Mouse (Mus musculus): ENCODE measurements around the gene Lrmda. TPM values are rescaled to one million over a fixed set of nuclear protein-coding genes. Genes with fewer than 3 reads are reported as not detected.
A peak's percentile ranks its signal among the peaks of the same experiment; 100 is the strongest.

Gene Lrmda
- polyA plus RNA-seq, 1 experiment from 2014 or later = 0.20 TPM

GRCm38 (mm10) chr14:22742527-22742926 is 723.0 kb downstream of the Lrmda start:
- Histone ChIP-seq H3K9ac (ENCODE audit: low read length) (no peak overlapping the region), H3K9me3 (ENCODE audit: control insufficient read depth, low read length) (no peaks in the 10 kb centered on the region), H3K27me3 (ENCODE audit: control insufficient read depth, insufficient read depth, low read length) (no peaks in the 10 kb centered on the region), H3K27ac (replicated peaks; ENCODE audit: low read depth, low read length) (no peak overlapping the region), H3K4me1 (ENCODE audit: control insufficient read depth, insufficient read depth, low read length) (peaks cover 8% of the 10 kb centered on the region; the same call in 1 of the 2 replicates), H3K4me2 (ENCODE audit: low read depth, severe bottlenecking) (no peak overlapping the region), H3K36me3 (ENCODE audit: control insufficient read depth, insufficient read depth, low read length) (no peaks in the 10 kb centered on the region), H3K4me3 (ENCODE audit: low read depth, low read length) (no peak overlapping the region)
- DNase-seq (ENCODE audit: low spot score) = no peak
- no peak for ATAC-seq (ENCODE audit: insufficient number of reproducible peaks, low FRiP score, low TSS enrichment, low read depth)

- no peak for DNase-seq (ENCODE audit: low spot score)
- H3K4me2 ChIP-seq (ENCODE audit: low read depth, severe bottlenecking) = no peak overlapping the region
- no peaks in the 10 kb centered on the region for H3K36me3 ChIP-seq (ENCODE audit: control insufficient read depth, insufficient read depth, low read length)
- H3K9me3 ChIP-seq (ENCODE audit: control insufficient read depth, low read length) = no peaks in the 10 kb centered on the region
- 76% methylated on average over 4 of the region's 4 CpGs for WGBS
- H3K4me1 ChIP-seq (ENCODE audit: control insufficient read depth, insufficient read depth, low read length) = peaks cover 8% of the 10 kb centered on the region; the same call in 1 of the 2 replicates
- H3K4me3 ChIP-seq (ENCODE audit: low read depth, low read length) = no peak overlapping the region
- H3K27ac ChIP-seq (replicated peaks; ENCODE audit: low read depth, low read length) = no peak overlapping the region
- H3K27me3 ChIP-seq (ENCODE audit: control insufficient read depth, insufficient read depth, low read length) = no peaks in the 10 kb centered on the region
- ATAC-seq (ENCODE audit: insufficient number of reproducible peaks, low FRiP score, low TSS enrichment, low read depth) = no peak
- no peak overlapping the region for H3K9ac ChIP-seq (ENCODE audit: low read length)
Observed at GRCm38 (mm10) chr14:22743264-22743663, 723.8 kb downstream of the Lrmda start.

- H3K9ac ChIP-seq (ENCODE audit: low read length) = no peak overlapping the region
- ATAC-seq (ENCODE audit: insufficient number of reproducible peaks, low FRiP score, low TSS enrichment, low read depth) = no peak
- no peaks in the 10 kb centered on the region for H3K9me3 ChIP-seq (ENCODE audit: control insufficient read depth, low read length)
- H3K36me3 ChIP-seq (ENCODE audit: control insufficient read depth, insufficient read depth, low read length) = no peaks in the 10 kb centered on the region
- no peak overlapping the region for H3K27ac ChIP-seq (replicated peaks; ENCODE audit: low read depth, low read length)
- no peak overlapping the region for H3K4me2 ChIP-seq (ENCODE audit: low read depth, severe bottlenecking)
- DNase-seq (ENCODE audit: low spot score) = no peak
- H3K4me1 ChIP-seq (ENCODE audit: control insufficient read depth, insufficient read depth, low read length) = peaks cover 8% of the 10 kb centered on the region; the same call in 1 of the 2 replicates
- H3K4me3 ChIP-seq (ENCODE audit: low read depth, low read length) = no peak overlapping the region
- WGBS = 18% methylated on average over 5 of the region's 5 CpGs
- H3K27me3 ChIP-seq (ENCODE audit: control insufficient read depth, insufficient read depth, low read length) = no peaks in the 10 kb centered on the region
Observed at GRCm38 (mm10) chr14:22744701-22745100, 725.2 kb downstream of the Lrmda start.

DNA sequence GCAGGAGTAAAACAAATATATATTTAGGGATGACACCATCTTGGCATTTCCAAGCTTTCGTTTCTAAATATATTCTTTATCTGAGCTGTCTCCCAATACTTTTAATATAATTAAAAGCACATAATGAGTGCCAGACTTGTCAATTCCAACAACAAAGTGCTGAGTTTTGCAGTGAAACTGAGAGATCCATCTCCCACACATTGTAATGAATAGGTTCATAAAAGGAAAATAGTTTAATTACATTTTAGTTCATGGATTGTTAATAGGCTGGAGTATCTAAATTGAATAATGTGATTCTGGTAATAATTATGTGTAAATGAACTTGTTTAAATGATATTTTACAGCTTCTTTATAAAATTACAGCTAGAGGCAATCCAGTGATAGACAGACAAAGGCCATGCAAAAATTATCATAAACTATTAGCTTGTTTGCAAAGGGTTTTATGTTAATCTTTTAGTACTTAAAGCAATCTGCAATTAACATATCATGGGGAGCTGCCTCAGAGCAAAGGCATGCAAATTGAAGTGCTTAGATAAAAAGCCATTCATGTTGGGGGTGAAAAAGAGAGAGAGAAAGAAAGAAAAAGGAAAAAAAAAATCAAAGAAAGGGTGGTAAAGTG is 725.9 kb downstream of the Lrmda start:
- Histone ChIP-seq H3K4me2 (ENCODE audit: low read depth, severe bottlenecking) (no peak overlapping the region), H3K9me3 (ENCODE audit: control insufficient read depth, low read length) (no peaks in the 10 kb centered on the region), H3K27ac (replicated peaks; ENCODE audit: low read depth, low read length) (no peak overlapping the region), H3K36me3 (ENCODE audit: control insufficient read depth, insufficient read depth, low read length) (no peaks in the 10 kb centered on the region), H3K4me1 (ENCODE audit: control insufficient read depth, insufficient read depth, low read length) (peaks cover 8% of the 10 kb centered on the region; the same call in 1 of the 2 replicates), H3K27me3 (ENCODE audit: control insufficient read depth, insufficient read depth, low read length) (no peaks in the 10 kb centered on the region), H3K9ac (ENCODE audit: low read length) (no peak overlapping the region), H3K4me3 (ENCODE audit: low read depth, low read length) (no peak overlapping the region)
- no peak for ATAC-seq (ENCODE audit: insufficient number of reproducible peaks, low FRiP score, low TSS enrichment, low read depth)
- DNase-seq (ENCODE audit: low spot score) = no peak
- WGBS = 29% methylated on average over 1 of the region's 1 CpGs

DNA sequence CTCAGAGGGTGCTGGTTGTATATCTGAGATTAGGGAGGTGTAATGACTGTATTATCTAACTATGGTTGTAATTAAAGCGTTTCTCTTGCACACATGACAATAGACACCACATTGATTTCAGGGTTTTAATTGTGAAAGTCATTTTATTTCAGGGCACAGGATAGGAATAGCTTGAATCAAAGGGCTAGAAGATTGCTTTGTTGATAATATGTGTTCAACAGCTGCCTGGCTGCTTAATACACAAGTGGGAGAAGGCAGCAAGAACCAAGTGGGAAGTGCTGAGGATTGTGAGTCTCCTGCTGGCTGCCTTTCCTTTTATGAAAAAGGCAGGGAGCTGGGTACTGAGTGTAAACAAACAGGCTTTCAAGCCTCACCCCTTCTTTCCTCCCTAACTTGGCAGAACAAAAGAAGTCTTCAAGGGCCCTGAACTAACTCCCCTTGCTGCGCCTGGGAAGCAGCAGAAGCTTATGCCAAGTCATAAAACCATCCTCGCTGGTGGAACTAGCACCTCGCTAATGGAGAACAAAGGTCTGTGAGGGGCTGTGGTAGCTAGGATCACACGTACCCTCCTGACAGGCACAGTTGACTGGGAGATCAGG is 726.5 kb downstream of the Lrmda start:
- 0 out of 2 replicates have a peak overlapping the region, but pooled peaks have one; percentile 10 for H3K27ac ChIP-seq (replicated peaks; ENCODE audit: low read depth, low read length)
- H3K9ac ChIP-seq (ENCODE audit: low read length) = peak overlapping the region; percentile 35
- ATAC-seq (ENCODE audit: insufficient number of reproducible peaks, low FRiP score, low TSS enrichment, low read depth) = no peak
- DNase-seq (ENCODE audit: low spot score) = peak; percentile 42
- H3K4me3 ChIP-seq (ENCODE audit: low read depth, low read length) = no peak overlapping the region
- H3K27me3 ChIP-seq (ENCODE audit: control insufficient read depth, insufficient read depth, low read length) = no peaks in the 10 kb centered on the region
- no peaks in the 10 kb centered on the region for H3K36me3 ChIP-seq (ENCODE audit: control insufficient read depth, insufficient read depth, low read length)
- H3K9me3 ChIP-seq (ENCODE audit: control insufficient read depth, low read length) = no peaks in the 10 kb centered on the region
- peaks cover 8% of the 10 kb centered on the region; the same call in 1 of the 2 replicates for H3K4me1 ChIP-seq (ENCODE audit: control insufficient read depth, insufficient read depth, low read length)
- H3K4me2 ChIP-seq (ENCODE audit: low read depth, severe bottlenecking) = no peak overlapping the region
- WGBS = 5% methylated on average over 5 of the region's 5 CpGs

- no peak for DNase-seq (ENCODE audit: low spot score)
- Histone ChIP-seq H3K27me3 (ENCODE audit: control insufficient read depth, insufficient read depth, low read length) (no peaks in the 10 kb centered on the region), H3K4me3 (ENCODE audit: low read depth, low read length) (no peak overlapping the region), H3K9ac (ENCODE audit: low read length) (no peak overlapping the region), H3K36me3 (ENCODE audit: control insufficient read depth, insufficient read depth, low read length) (no peaks in the 10 kb centered on the region), H3K9me3 (ENCODE audit: control insufficient read depth, low read length) (no peaks in the 10 kb centered on the region), H3K4me2 (ENCODE audit: low read depth, severe bottlenecking) (no peak overlapping the region), H3K4me1 (ENCODE audit: control insufficient read depth, insufficient read depth, low read length) (peaks cover 8% of the 10 kb centered on the region; the same call in 1 of the 2 replicates), H3K27ac (replicated peaks; ENCODE audit: low read depth, low read length) (no peak overlapping the region)
- no peak for ATAC-seq (ENCODE audit: insufficient number of reproducible peaks, low FRiP score, low TSS enrichment, low read depth)
- 90% methylated on average over 5 of the region's 5 CpGs for WGBS
Observed at GRCm38 (mm10) chr14:22747816-22748215, 728.3 kb downstream of the Lrmda start.

DNA sequence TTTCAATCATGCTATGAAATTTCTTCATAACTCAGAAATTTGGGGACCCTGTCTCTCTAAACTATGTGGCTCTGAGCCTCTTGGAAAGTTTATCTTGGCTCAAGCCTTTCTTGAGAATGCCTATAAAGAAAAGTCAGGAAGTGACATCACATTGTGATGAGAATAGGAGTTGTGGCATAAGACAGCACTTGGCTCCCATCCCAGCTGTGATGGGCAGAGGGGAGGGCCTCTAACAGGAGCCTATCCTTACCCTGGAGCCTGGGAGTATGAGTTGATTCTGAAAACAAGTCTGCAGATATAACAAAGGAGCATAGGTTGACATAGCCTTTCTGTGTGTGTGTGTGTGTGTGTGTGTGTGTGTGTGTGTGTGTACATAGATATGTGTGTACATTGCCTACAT is 730.9 kb downstream of the Lrmda start:
- no peaks in the 10 kb centered on the region for H3K9me3 ChIP-seq (ENCODE audit: control insufficient read depth, low read length)
- ATAC-seq (ENCODE audit: insufficient number of reproducible peaks, low FRiP score, low TSS enrichment, low read depth) = no peak
- peaks cover 8% of the 10 kb centered on the region; the same call in 1 of the 2 replicates for H3K4me1 ChIP-seq (ENCODE audit: control insufficient read depth, insufficient read depth, low read length)
- H3K27me3 ChIP-seq (ENCODE audit: control insufficient read depth, insufficient read depth, low read length) = no peaks in the 10 kb centered on the region
- no peak overlapping the region for H3K4me2 ChIP-seq (ENCODE audit: low read depth, severe bottlenecking)
- H3K36me3 ChIP-seq (ENCODE audit: control insufficient read depth, insufficient read depth, low read length) = no peaks in the 10 kb centered on the region
- H3K9ac ChIP-seq (ENCODE audit: low read length) = no peak overlapping the region
- H3K4me3 ChIP-seq (ENCODE audit: low read depth, low read length) = no peak overlapping the region
- no peak overlapping the region for H3K27ac ChIP-seq (replicated peaks; ENCODE audit: low read depth, low read length)
- no peak for DNase-seq (ENCODE audit: low spot score)

- H3K4me1 ChIP-seq (ENCODE audit: control insufficient read depth, insufficient read depth, low read length) = peaks cover 2% of the 10 kb centered on the region; the same call in 1 of the 2 replicates
- ATAC-seq (ENCODE audit: insufficient number of reproducible peaks, low FRiP score, low TSS enrichment, low read depth) (no peak), DNase-seq (ENCODE audit: low spot score) (no peak)
- WGBS = 84% methylated on average over 10 of the region's 10 CpGs
- H3K4me3 ChIP-seq (ENCODE audit: low read depth, low read length) = no peak overlapping the region
- H3K27ac ChIP-seq (replicated peaks; ENCODE audit: low read depth, low read length) = no peak overlapping the region
- no peaks in the 10 kb centered on the region for H3K27me3 ChIP-seq (ENCODE audit: control insufficient read depth, insufficient read depth, low read length)
- H3K36me3 ChIP-seq (ENCODE audit: control insufficient read depth, insufficient read depth, low read length) = no peaks in the 10 kb centered on the region
- H3K4me2 ChIP-seq (ENCODE audit: low read depth, severe bottlenecking) = no peak overlapping the region
- H3K9ac ChIP-seq (ENCODE audit: low read length) = no peak overlapping the region
- no peaks in the 10 kb centered on the region for H3K9me3 ChIP-seq (ENCODE audit: control insufficient read depth, low read length)
Observed at GRCm38 (mm10) chr14:22751290-22751689, 731.8 kb downstream of the Lrmda start.
